Mouse (Mus musculus) heart, embryonic 15.5 days (tissue): ENCODE results near the gene Sesn2. TPM values are rescaled to one million over a fixed set of nuclear protein-coding genes. Genes with fewer than 3 reads are reported as not detected.

Experiments used
- ATAC-seq: fragments of 200-750 bp; cut with Nextera tagmentation; replicated peaks from 2 replicates; pipeline ENCODE4 v1.8.0; 2017; ENCODE audit warnings: low read depth, moderate TSS enrichment; ENCODE audit not compliant: insufficient number of reproducible peaks, insufficient read depth, low FRiP score
- H3K27ac ChIP-seq: fragments of 300-500 bp; sonication (generic); 2 replicates; pipeline ENCODE4 v1.5.1; 2015; ENCODE audit warnings: mild to moderate bottlenecking, inconsistent platforms
- H3K27me3 ChIP-seq: fragments of 300-500 bp; sonication (generic); 2 replicates; pipeline ENCODE4 v1.6.1; 2015; ENCODE audit warnings: inconsistent platforms
- H3K36me3 ChIP-seq: fragments of 300-500 bp; sonication (generic); 2 replicates; pipeline ENCODE4 v1.6.1; 2015; ENCODE audit warnings: mild to moderate bottlenecking, inconsistent platforms
- H3K4me1 ChIP-seq: fragments of 300-500 bp; sonication (generic); replicated peaks from 2 replicates; pipeline ENCODE4 v1.6.1; 2015; ENCODE audit warnings: inconsistent platforms
- H3K4me2 ChIP-seq: fragments of 300-500 bp; sonication (generic); 2 replicates; pipeline ENCODE4 v1.6.1; 2015; ENCODE audit warnings: inconsistent platforms, mild to moderate bottlenecking, moderate library complexity
- H3K4me3 ChIP-seq: fragments of 300-500 bp; sonication (generic); 2 replicates; pipeline ENCODE4 v1.5.1; 2015; ENCODE audit warnings: mild to moderate bottlenecking, inconsistent platforms
- H3K9ac ChIP-seq: fragments of 300-500 bp; sonication (generic); 2 replicates; pipeline ENCODE4 v1.6.1; 2015; ENCODE audit warnings: mild to moderate bottlenecking, inconsistent platforms
- H3K9me3 ChIP-seq: fragments of 300-500 bp; sonication (generic); replicated peaks from 2 replicates; pipeline ENCODE4 v1.6.1; 2016; ENCODE audit warnings: inconsistent platforms
- WGBS: fragments of 180-500 bp; shearing (Covaris S2); methylation state at CpG from one replicate; pipeline ENCODE4 v1.1.7; 2015; ENCODE audit warnings: mixed read lengths; 5-methylcytosine and 5-hydroxymethylcytosine counted together
- polyA plus RNA-seq: library from polyadenylated mRNA; unstranded; fragments of >200 nt; fragmentation: Nextera tagmentation; extraction: Ambion mirVana; gene quantifications from 2 replicates; pipeline ENCODE4 v1.2.1, GENCODE M21; 2015

The Sesn2 gene
- polyA plus RNA-seq, 1 experiment from 2014 or later: 5.1 TPM

DNA sequence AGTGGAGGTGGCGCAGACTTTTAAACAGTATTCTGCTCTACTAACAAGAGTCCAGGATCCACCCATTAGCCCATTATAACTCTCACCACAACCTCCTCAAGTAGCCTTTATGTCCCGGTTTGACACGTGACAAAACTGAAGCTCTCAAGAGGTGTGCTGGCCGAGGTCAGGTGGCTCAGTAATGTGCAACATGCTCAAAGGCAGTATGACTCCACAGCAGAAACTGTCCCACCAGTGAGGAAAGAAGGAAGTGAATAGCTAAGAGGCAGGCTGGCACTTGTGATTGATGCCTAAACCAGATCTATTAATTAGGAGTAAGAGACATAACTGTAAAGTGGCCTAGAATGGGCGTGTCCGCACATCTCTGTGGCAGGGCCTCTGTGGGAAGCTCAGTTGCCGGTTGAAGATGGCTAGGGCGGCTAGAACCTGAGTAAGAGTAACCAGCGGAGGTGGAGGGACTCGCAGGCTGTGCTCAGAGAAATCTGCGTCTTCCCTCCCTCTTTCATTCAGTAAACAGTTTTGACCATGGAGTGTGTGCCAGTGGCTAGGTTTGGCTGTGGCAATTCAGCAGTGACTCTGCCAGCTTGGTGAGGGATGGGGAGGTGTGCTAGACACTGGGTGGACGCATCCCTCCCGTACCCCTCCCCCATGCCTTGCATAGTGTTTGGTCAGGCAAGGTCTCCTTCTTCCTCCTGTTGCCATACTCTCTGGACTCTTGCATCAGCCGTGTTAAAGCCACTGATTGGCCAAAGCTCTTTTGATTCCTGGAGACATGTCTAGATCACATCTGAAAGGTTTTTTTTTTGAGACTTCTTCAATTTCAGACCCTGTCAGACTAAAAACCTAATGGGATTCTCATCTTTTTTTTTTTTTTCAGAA is 3.3 kb upstream of the Sesn2 start:
- H3K27ac ChIP-seq: no peak overlapping the region
- H3K9ac ChIP-seq: no peak overlapping the region; the same call in 1 of the 2 replicates
- H3K4me2 ChIP-seq: peak overlapping the region; percentile 86; the same call in 1 of the 2 replicates
- WGBS: 35% methylated on average over 14 of the region's 14 CpGs
- no peaks in the 10 kb centered on the region for H3K27me3 ChIP-seq
- no peak overlapping the region for H3K4me3 ChIP-seq
- no peak for ATAC-seq
- H3K4me1 ChIP-seq: peaks cover 29% of the 10 kb centered on the region
- H3K36me3 ChIP-seq: no peaks in the 10 kb centered on the region
- H3K9me3 ChIP-seq: no peaks in the 10 kb centered on the region

DNA sequence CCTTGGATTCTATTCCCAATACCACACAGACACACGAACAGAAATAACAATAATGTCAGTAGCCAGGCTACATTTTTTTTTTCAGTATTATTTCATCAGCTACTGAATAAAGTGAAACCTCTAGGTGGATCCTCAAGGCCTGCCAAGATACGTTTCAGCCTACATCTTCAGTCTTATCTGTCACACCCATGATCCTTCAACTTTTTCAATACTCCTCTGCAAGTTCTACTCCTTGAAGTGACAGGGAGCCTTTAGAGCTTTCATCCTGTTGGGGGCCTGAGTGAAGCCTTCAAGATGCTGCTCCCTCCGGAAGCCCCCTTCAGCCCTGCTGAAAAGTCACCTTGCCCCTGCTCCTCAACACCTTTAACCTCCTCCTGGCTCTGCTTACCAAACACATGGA is 1.8 kb upstream of the Sesn2 start:
- no peak overlapping the region for H3K4me2 ChIP-seq
- no peak overlapping the region for H3K4me3 ChIP-seq
- H3K9me3 ChIP-seq: no peaks in the 10 kb centered on the region
- ATAC-seq: no peak
- H3K27me3 ChIP-seq: no peaks in the 10 kb centered on the region
- H3K9ac ChIP-seq: no peak overlapping the region
- H3K27ac ChIP-seq: no peak overlapping the region
- H3K36me3 ChIP-seq: no peaks in the 10 kb centered on the region
- 68% methylated on average over 3 of the region's 3 CpGs for WGBS
- peaks cover 35% of the 10 kb centered on the region for H3K4me1 ChIP-seq

DNA sequence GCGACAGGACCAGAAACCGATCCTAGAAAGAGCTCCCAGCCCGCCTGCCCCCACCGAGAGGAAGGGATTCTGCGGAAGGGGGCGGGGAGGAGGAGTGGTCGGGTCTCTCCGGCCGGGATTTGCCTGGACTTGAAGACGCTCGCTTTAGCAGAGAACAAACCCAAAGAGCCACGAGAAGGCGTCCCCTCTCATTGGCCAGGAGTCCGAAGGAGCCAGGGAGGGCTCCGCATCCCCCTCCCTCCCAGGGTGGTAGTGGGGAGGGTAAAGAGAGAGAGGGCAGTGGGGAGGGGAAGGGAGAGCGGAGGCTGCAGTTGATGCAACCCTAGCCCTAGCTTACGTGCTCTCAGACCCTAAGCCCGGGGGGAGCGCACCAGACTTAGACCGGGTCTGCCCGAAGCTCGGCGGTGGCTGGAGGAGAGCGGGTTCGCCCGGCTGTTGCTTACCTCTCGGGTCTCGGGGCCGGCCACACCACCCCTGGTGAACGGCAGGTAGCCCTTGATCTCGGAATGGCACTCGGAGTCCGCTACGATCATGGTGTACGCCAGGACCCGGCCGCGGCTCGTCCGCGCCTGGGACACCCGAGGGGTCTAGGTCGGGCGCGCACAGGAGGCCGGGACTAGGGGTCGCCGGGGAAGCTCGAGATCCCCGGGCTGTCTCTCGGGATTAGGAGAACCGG is 542 bp downstream of the Sesn2 start:
- H3K27ac ChIP-seq: peak overlapping the region; percentile 81
- under 1% methylated on average over 51 of the region's 52 CpGs for WGBS
- ATAC-seq: peak; percentile 68

DNA sequence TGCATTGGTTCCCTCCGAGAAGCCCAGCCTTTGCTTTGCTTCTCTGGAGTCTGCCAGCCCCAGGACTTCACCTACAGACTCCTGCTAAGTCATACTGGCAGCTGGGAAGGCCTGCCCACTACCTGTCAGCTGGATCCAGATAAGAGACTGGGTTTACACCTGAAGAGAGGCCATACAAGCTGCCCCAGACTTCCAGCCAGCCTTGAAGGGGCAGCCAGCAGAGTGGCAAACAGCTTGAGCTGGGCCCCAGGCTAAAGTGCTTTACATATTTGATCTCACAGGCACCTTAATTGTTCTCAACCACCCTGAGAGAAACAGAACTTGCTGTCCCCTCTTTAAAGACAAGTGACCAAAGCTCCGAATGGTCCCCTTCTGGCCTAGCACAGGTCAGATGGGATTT is 3.1 kb downstream of the Sesn2 start:
- no peak overlapping the region for H3K27ac ChIP-seq
- H3K4me2 ChIP-seq: peak overlapping the region; percentile 21
- H3K9ac ChIP-seq: 0 out of 2 replicates have a peak overlapping the region, but pooled peaks have one; percentile 14

More for the DNA sequence above, 542 bp downstream of the Sesn2 start:
- Histone ChIP-seq H3K4me2 (peak overlapping the region; percentile 89), H3K36me3 (no peaks in the 10 kb centered on the region), H3K27me3 (no peaks in the 10 kb centered on the region), H3K4me3 (peak overlapping the region; percentile 75), H3K9ac (peak overlapping the region; percentile 77), H3K4me1 (peaks cover 36% of the 10 kb centered on the region), H3K9me3 (no peaks in the 10 kb centered on the region)

DNA sequence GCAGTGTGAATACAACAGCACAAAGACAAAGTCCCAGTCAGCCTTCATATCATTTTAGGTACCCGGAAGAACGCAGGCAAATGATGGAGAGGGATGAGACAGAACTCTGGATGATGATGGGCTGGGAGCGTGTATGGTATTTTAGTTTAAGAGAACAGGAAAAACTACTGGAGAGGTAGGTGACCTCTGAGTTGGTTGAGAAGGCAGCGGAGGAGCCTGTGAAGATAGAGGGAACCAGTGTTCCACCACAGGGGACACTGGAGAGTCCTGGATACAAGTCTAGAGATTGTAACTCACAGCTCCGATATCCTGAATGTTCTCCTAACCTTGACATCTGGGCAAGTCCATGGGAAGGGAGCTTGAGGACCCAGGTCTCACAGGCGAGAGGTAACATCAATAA is 4.1 kb downstream of the Sesn2 start:
- Histone ChIP-seq H3K4me2 (no peak overlapping the region), H3K9me3 (no peaks in the 10 kb centered on the region), H3K27me3 (no peaks in the 10 kb centered on the region), H3K36me3 (no peaks in the 10 kb centered on the region), H3K4me3 (no peak overlapping the region), H3K4me1 (peaks cover 24% of the 10 kb centered on the region), H3K27ac (no peak overlapping the region), H3K9ac (no peak overlapping the region)
- 78% methylated on average over 6 of the region's 6 CpGs for WGBS
- ATAC-seq: no peak

More for the DNA sequence above, 3.1 kb downstream of the Sesn2 start:
- no peaks in the 10 kb centered on the region for H3K9me3 ChIP-seq
- WGBS: 46% methylated on average over 2 of the region's 2 CpGs
- no peaks in the 10 kb centered on the region for H3K36me3 ChIP-seq
- no peak overlapping the region for H3K4me3 ChIP-seq
- ATAC-seq: no peak
- H3K27me3 ChIP-seq: no peaks in the 10 kb centered on the region
- H3K4me1 ChIP-seq: peaks cover 24% of the 10 kb centered on the region

DNA sequence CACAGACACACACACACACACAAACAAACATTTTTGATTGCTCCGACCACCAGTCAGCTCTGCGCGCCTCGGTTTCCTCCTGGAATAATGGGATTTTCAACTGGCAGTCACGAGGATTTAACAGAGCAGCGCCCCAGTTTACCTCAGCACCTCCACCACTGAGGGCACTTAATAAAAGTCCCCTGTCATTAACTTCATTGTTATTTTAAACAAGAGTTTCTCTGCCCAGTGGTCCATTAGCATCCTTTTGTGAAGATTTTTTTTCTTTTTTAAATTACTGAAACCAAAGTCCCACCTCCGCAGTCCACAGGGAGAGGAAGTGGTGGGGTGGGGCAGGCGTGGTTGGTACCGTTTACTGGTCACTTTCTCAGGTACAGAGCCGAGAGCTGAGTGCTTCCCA is 4.5 kb downstream of the Sesn2 start:
- 63% methylated on average over 10 of the region's 10 CpGs for WGBS
- Histone ChIP-seq H3K9ac (no peak overlapping the region), H3K4me1 (peaks cover 22% of the 10 kb centered on the region), H3K36me3 (no peaks in the 10 kb centered on the region), H3K9me3 (no peaks in the 10 kb centered on the region), H3K27me3 (no peaks in the 10 kb centered on the region), H3K4me3 (no peak overlapping the region), H3K27ac (no peak overlapping the region), H3K4me2 (no peak overlapping the region)
- no peak for ATAC-seq

DNA sequence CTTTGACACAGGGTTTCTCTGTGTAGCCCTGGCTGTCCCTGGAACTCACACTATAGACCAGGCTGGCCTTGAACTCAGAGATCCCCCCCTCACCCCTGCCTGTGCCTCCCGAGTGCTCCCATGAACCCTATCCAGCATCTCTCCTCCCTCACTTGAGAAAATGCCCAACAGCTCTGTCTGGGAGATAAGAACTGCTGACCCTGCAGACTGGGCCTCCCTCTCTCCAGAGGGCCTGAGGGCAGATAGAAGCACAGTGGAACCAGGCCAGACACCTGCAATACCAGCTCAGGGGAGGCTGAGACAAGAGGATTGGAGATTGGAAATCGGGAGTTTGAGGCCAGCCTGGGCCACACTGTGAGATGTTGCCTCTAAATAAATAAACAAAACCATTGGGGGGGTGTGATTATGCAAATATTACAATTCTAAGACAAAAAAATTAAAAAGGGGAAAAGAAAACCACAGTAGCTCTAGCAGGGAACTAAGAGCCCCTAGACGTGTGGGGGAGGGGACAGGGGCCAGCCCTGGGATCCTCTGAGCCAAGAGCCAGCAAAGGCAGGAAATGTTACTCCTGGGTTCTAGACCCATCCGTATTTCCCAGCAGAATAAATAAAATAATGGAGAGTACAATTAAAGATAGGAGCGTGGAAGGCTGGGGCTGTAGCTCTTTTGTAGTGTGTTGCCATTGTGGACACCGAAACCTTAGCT is 5.1 kb downstream of the Sesn2 start:
- WGBS: 53% methylated on average over 6 of the region's 6 CpGs
- no peak overlapping the region for H3K9ac ChIP-seq
- no peak overlapping the region for H3K27ac ChIP-seq
- no peak overlapping the region for H3K4me3 ChIP-seq
- H3K27me3 ChIP-seq: no peaks in the 10 kb centered on the region
- H3K4me1 ChIP-seq: peaks cover 18% of the 10 kb centered on the region
- no peaks in the 10 kb centered on the region for H3K36me3 ChIP-seq
- no peak overlapping the region for H3K4me2 ChIP-seq
- no peak for ATAC-seq
- H3K9me3 ChIP-seq: no peaks in the 10 kb centered on the region

DNA sequence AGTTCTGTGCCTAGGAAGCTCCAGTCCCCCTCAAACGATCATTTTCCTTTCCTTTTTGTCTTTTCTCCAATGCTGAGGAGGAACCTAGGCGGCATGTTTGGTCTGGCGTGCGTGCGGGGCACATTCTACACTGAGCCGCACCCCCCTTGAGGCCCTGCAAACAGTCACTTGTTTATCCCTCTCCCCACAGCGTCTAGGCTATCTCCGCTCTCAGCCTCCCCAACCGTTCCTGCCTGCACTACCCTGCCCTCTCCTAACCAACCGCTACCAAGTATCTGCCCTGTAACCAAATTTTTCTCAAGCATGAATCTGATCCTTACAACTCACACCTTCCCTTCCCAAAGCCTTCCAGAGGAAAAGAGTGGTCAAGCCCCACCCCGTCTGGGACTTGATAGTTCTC is 7.0 kb downstream of the Sesn2 start:
- 83% methylated on average over 11 of the region's 11 CpGs for WGBS
- Histone ChIP-seq H3K9me3 (no peaks in the 10 kb centered on the region), H3K36me3 (peaks cover 9% of the 10 kb centered on the region), H3K27me3 (no peaks in the 10 kb centered on the region), H3K27ac (no peak overlapping the region), H3K9ac (no peak overlapping the region), H3K4me3 (no peak overlapping the region), H3K4me1 (peaks cover 12% of the 10 kb centered on the region), H3K4me2 (no peak overlapping the region)
- no peak for ATAC-seq

DNA sequence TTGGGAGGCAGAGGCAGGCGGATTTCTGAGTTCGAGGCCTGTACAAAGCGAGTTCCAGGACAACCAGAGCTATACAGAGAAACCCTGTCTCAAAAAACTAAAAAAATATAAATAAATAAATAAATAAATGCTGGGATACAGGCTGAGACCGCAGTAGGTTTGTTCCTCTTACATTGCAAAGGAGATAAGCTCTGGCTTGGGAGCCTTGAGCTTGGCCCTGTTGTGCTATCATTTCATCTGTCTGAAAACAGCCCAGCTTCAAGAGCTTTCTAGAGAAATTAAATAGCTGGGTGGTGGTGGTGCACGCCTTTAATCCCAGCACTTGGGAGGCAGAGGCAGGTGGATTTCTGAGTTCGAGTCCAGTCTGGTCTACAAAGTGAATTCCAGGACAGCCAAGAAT is 8.7 kb downstream of the Sesn2 start:
- Histone ChIP-seq H3K36me3 (peaks cover 22% of the 10 kb centered on the region), H3K9ac (no peak overlapping the region), H3K27ac (no peak overlapping the region), H3K9me3 (no peaks in the 10 kb centered on the region), H3K4me3 (no peak overlapping the region), H3K27me3 (no peaks in the 10 kb centered on the region), H3K4me2 (no peak overlapping the region), H3K4me1 (peaks cover 7% of the 10 kb centered on the region)
- WGBS: 92% methylated on average over 6 of the region's 6 CpGs
- no peak for ATAC-seq

DNA sequence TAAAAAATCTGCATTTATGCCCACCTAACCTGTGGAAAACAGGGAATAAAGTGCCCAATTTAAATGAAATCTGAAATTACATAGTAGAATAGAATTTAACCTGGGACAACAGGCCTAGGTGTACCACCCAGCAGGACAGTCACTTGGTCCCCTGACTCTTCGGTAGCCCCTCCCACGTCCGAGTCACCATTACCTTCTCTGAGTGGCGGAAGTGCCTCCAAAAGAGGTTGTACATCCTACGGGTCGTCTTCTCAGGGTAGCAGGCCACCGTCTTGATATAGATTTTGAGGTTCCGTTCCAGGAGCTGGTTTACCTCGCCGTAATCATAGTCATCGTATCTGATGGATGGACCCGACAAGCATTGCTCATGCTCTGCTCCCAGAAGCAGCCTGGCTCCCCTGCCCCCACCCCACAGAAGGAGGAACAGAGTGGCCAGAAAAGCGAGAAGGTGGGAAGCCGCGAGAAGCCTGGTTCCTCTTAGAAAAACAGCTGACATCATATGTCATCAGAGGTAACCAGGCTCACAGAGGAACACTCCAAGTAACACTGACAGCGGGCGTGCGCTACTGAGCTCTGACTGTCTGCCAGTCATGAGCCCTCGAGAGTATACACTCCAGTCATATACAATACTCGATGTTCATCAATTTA is 15.9 kb downstream of the Sesn2 start:
- no peak overlapping the region for H3K9ac ChIP-seq
- no peak overlapping the region for H3K4me3 ChIP-seq
- no peak for ATAC-seq
- peaks cover 36% of the 10 kb centered on the region for H3K36me3 ChIP-seq
- no peaks in the 10 kb centered on the region for H3K9me3 ChIP-seq
- no peak overlapping the region for H3K27ac ChIP-seq
- H3K4me1 ChIP-seq: peaks cover 13% of the 10 kb centered on the region
- WGBS: 79% methylated on average over 20 of the region's 20 CpGs
- no peaks in the 10 kb centered on the region for H3K27me3 ChIP-seq
- H3K4me2 ChIP-seq: no peak overlapping the region
